Mouse (Mus musculus) forebrain, postnatal 0 days (tissue): ENCODE measurements around the gene Hydin. TPM values are rescaled to one million over a fixed set of nuclear protein-coding genes. Genes with fewer than 3 reads are reported as not detected.

Experiments used
- ATAC-seq: fragments of 200-750 bp; cut with Nextera tagmentation; 2 replicates; pipeline ENCODE4 v1.8.0; 2017; ENCODE audit warnings: mild to moderate bottlenecking, moderate library complexity
- DNase-seq: peaks from one replicate; pipeline ENCODE4 v3.0.0-alpha.2; 2015
- H3K27ac ChIP-seq: fragments of 300-500 bp; sonication (generic); 2 replicates; pipeline ENCODE4 v1.5.1; 2014; ENCODE audit warnings: low read depth, mild to moderate bottlenecking, antibody characterized with exemption, low read length, moderate library complexity, mixed read lengths
- H3K27me3 ChIP-seq: fragments of 300-500 bp; sonication (generic); 2 replicates; pipeline ENCODE4 v1.6.1; 2014; ENCODE audit warnings: mild to moderate bottlenecking, low read length, mixed read lengths; ENCODE audit not compliant: insufficient read depth
- H3K36me3 ChIP-seq: fragments of 300-500 bp; sonication (generic); 2 replicates; pipeline ENCODE4 v1.6.1; 2014; ENCODE audit warnings: mild to moderate bottlenecking, moderate library complexity; ENCODE audit not compliant: insufficient read depth
- H3K4me1 ChIP-seq: fragments of 300-500 bp; sonication (generic); 2 replicates; pipeline ENCODE4 v1.6.1; 2014; ENCODE audit warnings: antibody characterized with exemption; ENCODE audit not compliant: insufficient read depth
- H3K4me2 ChIP-seq: fragments of 300-500 bp; sonication (generic); 2 replicates; pipeline ENCODE4 v1.6.1; 2014; ENCODE audit warnings: low read depth, mild to moderate bottlenecking, moderate library complexity
- H3K4me3 ChIP-seq: fragments of 300-500 bp; sonication (generic); 2 replicates; pipeline ENCODE4 v1.5.1; 2014; ENCODE audit warnings: low read depth, low read length, mixed read lengths
- H3K9ac ChIP-seq: fragments of 300-500 bp; sonication (generic); 2 replicates; pipeline ENCODE4 v1.6.1; 2014; ENCODE audit warnings: mild to moderate bottlenecking
- H3K9me3 ChIP-seq: fragments of 300-500 bp; sonication (generic); 2 replicates; pipeline ENCODE4 v1.6.1; 2016; ENCODE audit warnings: low read length
- CTCF ChIP-seq: sonication (generic); IDR thresholded peaks from 2 replicates; pipeline ENCODE4 v1.5.1; 2016; ENCODE audit warnings: antibody characterized with exemption, control low read depth, low read depth
- WGBS: fragments of 180-500 bp; shearing (Covaris S2); extraction: QIAGEN DNeasy Blood & Tissue Kit; methylation state at CpG from one replicate; pipeline ENCODE4 v1.1.7; 2014; 5-methylcytosine and 5-hydroxymethylcytosine counted together
- polyA plus RNA-seq: library from polyadenylated mRNA; unstranded; fragments of >200 nt; fragmentation: Nextera tagmentation; extraction: Ambion mirVana; gene quantifications from 2 replicates; pipeline ENCODE4 v1.2.1, GENCODE M21; 2015
- total RNA-seq: library from RNA; depleted of rRNA; stranded (reverse); fragments of >200 nt; gene quantifications from 2 replicates; pipeline ENCODE4 v1.2.3, GENCODE M21; 2014

Hydin gene
- total and polyA plus RNA-seq, 2 experiments from 2014 or later = 0.63 to 1.0 TPM

GRCm38 (mm10) chr8:110604556-110604955, 337.8 kb downstream of the Hydin start:
- no peak for ATAC-seq
- Histone ChIP-seq H3K9me3 (no peaks in the 10 kb centered on the region), H3K4me1 (no peaks in the 10 kb centered on the region), H3K4me2 (no peak overlapping the region), H3K36me3 (no peaks in the 10 kb centered on the region), H3K27me3 (no peaks in the 10 kb centered on the region), H3K9ac (no peak overlapping the region), H3K4me3 (no peak overlapping the region), H3K27ac (no peak overlapping the region)
- DNase-seq = peak; percentile 44
- TF ChIP-seq CTCF = peak; percentile 54
- 6% methylated on average over 1 of the region's 1 CpGs for WGBS

DNA sequence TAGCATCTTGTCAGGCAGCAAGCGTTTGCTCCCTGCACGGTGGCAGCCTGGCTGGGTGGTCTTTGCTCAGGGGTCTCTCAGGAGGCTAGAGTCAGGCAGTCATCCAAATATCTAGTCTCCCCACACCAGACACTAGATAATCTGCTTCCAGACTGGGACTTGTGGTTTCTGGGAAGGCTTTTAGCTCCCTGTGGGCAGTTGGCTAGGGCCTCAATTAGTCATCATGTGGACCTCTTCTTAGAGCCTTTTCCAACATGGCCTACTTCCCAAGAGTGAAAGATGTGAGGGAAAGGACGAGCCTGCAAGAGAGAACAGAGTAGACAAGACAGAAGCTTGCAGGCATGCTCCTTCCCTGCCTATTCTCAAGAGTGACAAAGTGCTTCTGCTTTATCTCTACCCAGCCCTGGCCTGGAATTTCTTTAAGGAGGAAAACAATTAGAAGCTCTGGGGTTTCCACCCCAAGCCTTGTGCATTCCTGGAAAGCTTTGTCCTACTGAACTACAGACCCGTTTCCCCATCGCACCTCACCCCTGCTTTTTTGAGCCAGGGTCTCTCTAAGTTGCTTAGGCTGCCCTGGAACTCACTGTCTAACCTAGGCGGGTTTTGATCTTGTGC, 338.7 kb downstream of the Hydin start:
- Histone ChIP-seq H3K27me3 (no peaks in the 10 kb centered on the region), H3K4me1 (no peaks in the 10 kb centered on the region), H3K36me3 (no peaks in the 10 kb centered on the region), H3K4me3 (no peak overlapping the region), H3K9me3 (no peaks in the 10 kb centered on the region), H3K27ac (no peak overlapping the region), H3K4me2 (no peak overlapping the region), H3K9ac (no peak overlapping the region)
- 51% methylated on average over 6 of the region's 6 CpGs for WGBS
- TF ChIP-seq CTCF = no peak
- DNase-seq (no peak), ATAC-seq (no peak)

- Histone ChIP-seq H3K9me3 (no peaks in the 10 kb centered on the region), H3K4me3 (no peak overlapping the region), H3K9ac (no peak overlapping the region), H3K4me2 (no peak overlapping the region), H3K27me3 (no peaks in the 10 kb centered on the region), H3K4me1 (peaks cover 9% of the 10 kb centered on the region), H3K27ac (no peak overlapping the region), H3K36me3 (no peaks in the 10 kb centered on the region)
- ATAC-seq (no peak), DNase-seq (no peak)
- TF ChIP-seq CTCF = no peak
- 64% methylated on average over 3 of the region's 3 CpGs for WGBS
These were observed 349.0 kb downstream of the Hydin start for GRCm38 (mm10) chr8:110615730-110616129.

GRCm38 (mm10) chr8:110617801-110618358, 351.1 kb downstream of the Hydin start:
- no peaks in the 10 kb centered on the region for H3K27me3 ChIP-seq
- H3K9me3 ChIP-seq = no peaks in the 10 kb centered on the region
- DNase-seq = no peak
- peak overlapping the region; percentile 83 for H3K4me3 ChIP-seq
- peak overlapping the region; percentile 81 for H3K9ac ChIP-seq
- peak; percentile 23 for ATAC-seq
- H3K4me1 ChIP-seq = peaks cover 9% of the 10 kb centered on the region
- 21% methylated on average over 14 of the region's 14 CpGs for WGBS
- no peaks in the 10 kb centered on the region for H3K36me3 ChIP-seq
- H3K27ac ChIP-seq = peak overlapping the region; percentile 79
- TF ChIP-seq CTCF = no peak
- H3K4me2 ChIP-seq = peak overlapping the region; percentile 78

DNA sequence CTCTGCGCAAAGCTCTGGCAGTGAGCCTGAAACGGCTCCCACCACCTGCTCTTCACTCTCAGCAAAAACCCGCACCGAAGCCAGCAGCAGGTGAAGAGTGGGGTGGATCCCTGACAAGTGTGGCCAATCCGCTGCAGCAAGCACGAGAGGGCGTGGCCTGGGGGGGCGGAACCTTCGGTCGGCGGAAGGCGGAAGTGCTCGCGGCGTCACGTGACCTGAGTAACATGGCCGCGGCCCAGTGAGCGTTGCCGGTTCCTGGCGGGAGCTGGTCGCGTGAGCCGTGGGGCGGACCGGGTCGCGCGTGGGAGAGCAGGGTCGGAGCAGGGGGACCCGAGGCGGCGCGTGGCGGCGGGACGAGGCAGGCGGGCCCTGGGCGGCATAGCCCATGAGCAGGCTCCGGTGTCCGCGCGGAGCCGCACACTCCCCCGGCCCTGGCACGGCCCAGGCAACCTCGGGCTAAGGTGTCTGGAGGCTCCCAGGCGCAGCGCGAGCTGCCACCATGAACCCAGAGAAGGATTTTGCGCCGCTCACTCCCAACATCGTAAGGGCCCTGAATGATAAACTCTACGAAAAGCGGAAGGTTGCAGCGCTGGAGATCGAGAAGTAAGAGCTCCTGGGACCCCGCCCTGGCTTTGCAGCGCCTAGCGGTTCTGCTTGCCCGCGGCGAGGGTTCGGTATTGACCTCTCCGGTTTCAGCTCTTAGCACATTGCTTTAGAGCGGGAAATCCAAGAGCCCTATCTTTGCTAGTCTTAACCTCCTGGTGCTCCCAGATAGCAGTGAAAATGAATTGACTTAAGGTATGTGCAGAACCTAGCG, 351.8 kb downstream of the Hydin start, which contains the start of gene Vac14:
TSS of gene Vac14 (plus strand) at position 195 of the 817 bp plus-strand sequence.
- Histone ChIP-seq H3K4me1 (peaks cover 9% of the 10 kb centered on the region), H3K4me3 (peak within 1 kb of the TSS; percentile 83), H3K9me3 (no peaks in the 10 kb centered on the region), H3K36me3 (no peaks in the 10 kb centered on the region), H3K4me2 (peak within 1 kb of the TSS; percentile 78), H3K9ac (peak within 1 kb of the TSS; percentile 81), H3K27me3 (no peaks in the 10 kb centered on the region), H3K27ac (peak within 1 kb of the TSS; percentile 79)
- DNase-seq = peak; percentile 97
- under 1% methylated on average over 67 of the region's 67 CpGs for WGBS
- 0 out of 2 replicates have a peak, but pooled peaks have one; percentile 2 for TF ChIP-seq CTCF
- ATAC-seq = peak; percentile 96

- no peak for TF ChIP-seq CTCF
- ATAC-seq (no peak), DNase-seq (no peak)
- Histone ChIP-seq H3K4me2 (peak overlapping the region; percentile 78), H3K4me1 (peaks cover 9% of the 10 kb centered on the region), H3K9ac (peak overlapping the region; percentile 81), H3K4me3 (peak overlapping the region; percentile 83), H3K36me3 (no peaks in the 10 kb centered on the region), H3K9me3 (no peaks in the 10 kb centered on the region), H3K27ac (no peak overlapping the region), H3K27me3 (no peaks in the 10 kb centered on the region)
- 29% methylated on average over 8 of the region's 8 CpGs for WGBS
These were observed 352.4 kb downstream of the Hydin start for GRCm38 (mm10) chr8:110619208-110619574.

- Histone ChIP-seq H3K4me2 (peak overlapping the region; percentile 78), H3K27me3 (no peaks in the 10 kb centered on the region), H3K36me3 (no peaks in the 10 kb centered on the region), H3K4me1 (peaks cover 9% of the 10 kb centered on the region), H3K9ac (no peak overlapping the region), H3K4me3 (no peak overlapping the region), H3K9me3 (no peaks in the 10 kb centered on the region), H3K27ac (no peak overlapping the region)
- TF ChIP-seq CTCF = peak; percentile 43
- 89% methylated on average over 5 of the region's 5 CpGs for WGBS
- ATAC-seq = no peak
- DNase-seq = no peak
These were observed 353.1 kb downstream of the Hydin start for GRCm38 (mm10) chr8:110619919-110620318.
